Mouse (Mus musculus) left cerebral cortex, postnatal 36 days (tissue): ENCODE data around the gene Susd5. TPM values are rescaled to one million over a fixed set of nuclear protein-coding genes. Genes with fewer than 3 reads are reported as not detected.

Experiments
- total RNA-seq, 2 experiments: library from RNA; stranded (reverse); gene quantifications; 2 replicates each; pipeline ENCODE4 v1.2.3; 2021

Gene Susd5
- total RNA-seq, 2 experiments from 2014 or later, result 9.6 to 13.2 TPM

Other genes with a start within 250 kb of the Susd5 start
- gene Ubp1, start 126.2 kb upstream of the Susd5 start, total RNA-seq, result 10 to 100 TPM; 53.9 to 82.7 TPM
- gene Fbxl2, start 10.9 kb upstream of the Susd5 start, total RNA-seq, result 10 to 100 TPM; 53.0 to 55.9 TPM